Mouse (Mus musculus): Measurements from ENCODE around the gene Arhgap15.

The Arhgap15 gene

DNA sequence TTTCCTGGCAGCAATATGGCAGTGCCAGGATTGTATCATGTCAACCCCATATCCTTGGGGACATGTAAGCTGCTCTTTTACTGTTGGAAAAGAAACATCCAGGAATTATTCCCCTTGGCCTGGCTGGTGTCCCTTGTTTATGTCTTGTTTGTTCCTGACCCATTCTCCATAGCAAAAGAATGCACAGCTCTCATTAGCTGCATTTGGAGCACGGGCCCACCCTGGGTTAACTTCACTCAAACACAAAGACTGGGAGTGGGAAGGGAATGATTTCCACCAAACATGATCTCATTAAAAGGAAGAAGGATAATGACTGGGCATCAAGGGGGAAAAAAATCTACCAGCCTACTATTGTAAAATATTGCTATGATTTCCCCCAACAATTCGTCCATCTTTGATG lies 600.5 kb downstream of the Arhgap15 start:
- no peak for DNase-seq (ENCODE audit: low spot score in 2 of 2)

DNA sequence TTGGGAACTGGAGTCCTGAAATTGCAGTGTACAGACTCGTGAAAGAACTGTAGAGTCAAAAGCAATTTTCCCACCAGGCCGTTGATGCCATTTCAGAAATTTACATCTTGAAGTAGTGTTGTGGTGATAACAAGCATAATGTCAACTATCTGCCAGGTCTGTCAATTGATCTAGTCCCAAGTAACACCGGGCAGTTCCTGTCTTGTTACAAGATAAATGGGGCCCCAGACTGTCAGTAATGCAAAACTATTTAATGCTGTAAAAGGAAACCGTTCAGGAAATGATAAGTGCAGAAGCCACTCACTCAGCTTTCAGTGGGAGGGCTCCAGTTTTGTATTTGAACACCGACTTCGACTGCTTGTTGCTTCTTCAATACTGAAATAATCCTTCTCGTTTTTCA lies 604.3 kb downstream of the Arhgap15 start:
- DNase-seq (ENCODE audit: low spot score in 2 of 2), result no peak

- no peak for DNase-seq (ENCODE audit: low spot score in 2 of 2)
Measured at GRCm38 (mm10) chr2:44353594-44353993, 605.0 kb downstream of the Arhgap15 start.

GRCm38 (mm10) chr2:44354786-44355185 lies 606.2 kb downstream of the Arhgap15 start:
- no peak for DNase-seq (ENCODE audit: low spot score in 2 of 2)

GRCm38 (mm10) chr2:44355316-44355715 lies 606.7 kb downstream of the Arhgap15 start:
- DNase-seq (ENCODE audit: low spot score in 2 of 2), result no peak

- no peak for DNase-seq (ENCODE audit: low spot score in 2 of 2)
Measured at GRCm38 (mm10) chr2:44356248-44356886, 607.7 kb downstream of the Arhgap15 start.

DNA sequence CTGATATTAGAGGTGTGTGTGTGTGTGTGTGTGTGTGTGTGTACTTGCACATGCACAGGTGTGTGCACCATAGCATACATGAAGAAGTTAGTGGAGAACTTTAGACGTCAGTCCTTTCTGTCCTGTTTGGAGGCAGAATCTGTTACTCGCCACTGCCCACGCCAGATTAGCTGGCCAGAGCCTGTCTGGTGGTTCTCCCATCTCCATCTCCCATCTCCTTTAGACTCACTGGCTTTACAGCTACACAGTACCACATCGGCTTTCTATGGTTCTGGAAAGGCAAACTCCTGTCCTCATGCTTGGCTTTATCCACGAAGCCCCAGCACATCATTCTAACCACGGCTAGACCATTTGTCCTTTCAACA lies 608.2 kb downstream of the Arhgap15 start:
- no peak for DNase-seq (ENCODE audit: low spot score in 2 of 2)

- no peak for DNase-seq (ENCODE audit: low spot score in 2 of 2)
Measured at GRCm38 (mm10) chr2:44380225-44380624, 631.6 kb downstream of the Arhgap15 start.

DNA sequence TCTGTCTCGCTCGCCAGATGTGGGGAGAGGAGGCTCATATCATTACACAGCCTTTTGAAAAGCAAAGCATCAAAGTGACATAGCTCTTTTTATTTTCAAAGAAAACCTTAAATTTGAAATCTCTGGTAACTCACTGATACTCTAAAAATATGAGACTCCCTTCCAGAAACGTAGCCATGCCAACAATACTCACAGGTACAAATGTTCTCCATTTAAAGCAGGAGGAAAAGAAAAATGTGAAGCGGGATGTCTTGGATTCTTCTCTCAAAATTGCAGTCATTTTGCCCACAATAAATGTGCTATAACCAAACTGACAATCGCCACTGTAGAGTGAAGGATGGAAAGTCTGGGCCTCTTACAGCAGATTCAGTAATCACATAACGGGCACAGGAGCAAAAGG lies 635.9 kb downstream of the Arhgap15 start:
- no peak for DNase-seq (ENCODE audit: low spot score in 2 of 2)

GRCm38 (mm10) chr2:44389556-44389955 lies 640.9 kb downstream of the Arhgap15 start:
- DNase-seq (ENCODE audit: low spot score in 2 of 2), result no peak

- no peak for DNase-seq (ENCODE audit: low spot score in 2 of 2)
Measured at GRCm38 (mm10) chr2:44393789-44394188, 645.2 kb downstream of the Arhgap15 start.

GRCm38 (mm10) chr2:44394956-44395501 lies 646.4 kb downstream of the Arhgap15 start:
- no peak for DNase-seq (ENCODE audit: low spot score in 2 of 2)

- DNase-seq (ENCODE audit: low spot score in 2 of 2), result no peak
Measured at GRCm38 (mm10) chr2:44395577-44395976, 647.0 kb downstream of the Arhgap15 start.

- no peak for DNase-seq (ENCODE audit: low spot score in 2 of 2)
Measured at GRCm38 (mm10) chr2:44397209-44397608, 648.6 kb downstream of the Arhgap15 start.

DNA sequence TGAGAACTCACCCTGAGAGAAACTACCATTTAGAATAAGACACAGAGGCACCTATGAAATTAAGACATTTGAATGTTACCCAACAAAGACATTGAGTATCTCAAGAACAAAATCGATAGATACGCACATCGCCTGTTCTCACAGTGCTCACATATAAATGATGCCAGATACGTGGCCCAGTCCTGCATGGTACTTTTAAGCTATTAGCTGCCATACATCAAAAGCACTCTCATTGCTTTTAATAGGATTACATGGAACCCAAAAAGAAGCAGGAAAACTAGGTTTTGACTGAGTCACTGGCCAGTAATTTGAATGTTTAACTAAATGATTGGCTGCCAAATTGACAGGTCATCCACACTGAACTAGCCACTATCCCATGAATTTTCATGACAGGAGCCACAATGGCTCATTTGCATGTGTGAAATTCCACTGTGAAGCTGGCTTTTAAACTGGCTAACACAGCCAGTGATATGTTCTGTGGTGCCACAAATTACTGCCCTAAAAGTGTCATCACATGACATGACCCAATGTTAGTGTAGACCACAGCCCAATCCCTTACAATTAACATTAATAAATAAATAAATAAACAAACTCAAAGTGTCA lies 649.2 kb downstream of the Arhgap15 start:
- no peak for DNase-seq (ENCODE audit: low spot score in 2 of 2)

DNA sequence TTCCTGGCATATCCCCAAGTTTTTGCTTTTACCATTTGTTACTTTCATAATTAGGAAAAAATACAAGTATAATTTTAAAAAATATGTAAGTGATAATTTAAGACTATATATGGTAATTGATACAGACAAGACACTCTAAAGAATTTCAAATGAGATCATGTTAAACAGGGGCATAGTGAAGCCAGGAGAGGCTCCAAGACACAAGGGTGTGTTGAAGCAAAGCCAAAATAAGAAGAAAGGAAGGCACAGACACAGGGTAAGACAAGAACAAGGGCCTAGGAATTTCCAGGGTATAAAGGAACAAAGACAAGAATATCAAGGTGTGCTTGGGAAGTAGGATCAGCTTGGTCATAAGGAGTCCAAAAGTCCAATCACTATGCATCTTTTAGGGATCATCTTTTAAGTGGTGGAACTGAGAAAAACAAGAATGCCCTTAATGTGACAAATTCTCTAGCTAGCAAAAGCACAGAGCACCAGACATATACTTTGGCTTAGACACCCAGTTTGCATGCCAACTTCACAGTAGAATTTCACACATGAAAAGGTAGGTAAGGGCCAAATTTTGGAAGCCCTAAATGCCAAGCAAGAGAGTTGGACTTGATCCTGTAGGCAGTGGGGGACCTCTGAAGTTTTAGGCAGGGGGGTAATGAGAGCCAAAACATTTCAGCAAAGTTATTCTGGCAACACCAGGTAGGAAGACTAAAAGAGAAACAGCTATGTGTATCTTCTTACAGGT lies 650.7 kb downstream of the Arhgap15 start:
- no peak for DNase-seq (ENCODE audit: low spot score in 2 of 2)

- DNase-seq (ENCODE audit: low spot score in 2 of 2), result no peak
Measured at GRCm38 (mm10) chr2:44401704-44402422, 653.2 kb downstream of the Arhgap15 start.

GRCm38 (mm10) chr2:44411660-44412059 lies 663.0 kb downstream of the Arhgap15 start:
- no peak for DNase-seq (ENCODE audit: low spot score in 2 of 2)

- DNase-seq (ENCODE audit: low spot score in 2 of 2), result no peak
Measured at GRCm38 (mm10) chr2:44416331-44416730, 667.7 kb downstream of the Arhgap15 start.

DNA sequence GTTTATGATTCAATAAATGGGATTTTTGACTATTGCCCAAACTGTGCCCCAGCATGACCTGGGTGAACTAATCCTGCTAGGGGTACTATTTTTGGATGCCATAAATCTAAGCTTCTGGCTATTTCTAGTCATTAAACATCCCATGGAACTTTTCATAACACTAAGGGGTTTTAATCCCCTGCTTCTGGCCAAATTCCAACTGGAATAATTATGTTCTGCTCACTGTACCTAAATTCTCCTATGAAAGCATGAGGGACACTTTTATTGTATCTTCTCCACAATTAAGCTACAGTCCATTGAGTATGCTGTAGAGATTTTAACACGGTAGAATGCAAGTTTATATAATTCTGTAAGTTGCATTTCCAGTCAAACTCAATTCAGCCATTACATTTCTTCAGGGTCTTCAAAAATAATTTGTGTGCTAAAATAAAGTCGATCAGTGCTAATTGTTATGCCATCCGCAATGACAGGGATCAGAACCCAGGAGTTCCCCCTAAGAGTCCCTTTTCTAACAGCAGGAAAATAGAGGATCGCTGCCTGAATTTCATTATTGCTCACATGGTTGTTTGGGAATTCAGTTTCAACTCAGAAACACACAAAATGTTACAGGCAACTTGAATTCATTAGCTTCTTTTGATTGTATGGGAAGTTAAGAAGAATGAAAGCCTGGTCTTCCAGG lies 671.1 kb downstream of the Arhgap15 start:
- no peak for DNase-seq (ENCODE audit: low spot score in 2 of 2)

GRCm38 (mm10) chr2:44430521-44430920 lies 681.9 kb downstream of the Arhgap15 start:
- no peak for DNase-seq (ENCODE audit: low spot score in 2 of 2)

DNA sequence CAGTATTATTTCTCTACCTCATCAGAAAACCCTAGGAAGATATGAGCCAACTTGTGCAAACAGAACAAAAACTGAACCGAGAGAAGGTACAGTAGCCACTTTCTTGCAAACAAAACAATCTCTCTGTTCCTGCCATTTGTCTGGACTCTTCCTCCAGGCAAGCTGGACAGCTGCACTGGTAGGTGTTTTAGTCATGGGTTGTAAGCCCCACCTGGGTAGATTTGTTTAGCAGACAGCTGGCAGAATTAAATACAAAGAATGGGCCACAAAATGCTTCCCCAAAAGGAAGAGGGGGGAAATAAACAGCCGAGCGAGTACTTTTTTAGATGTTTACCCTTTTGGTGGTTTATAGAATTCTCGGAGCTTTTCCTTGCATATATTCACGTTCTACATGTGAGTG lies 688.0 kb downstream of the Arhgap15 start:
- no peak for DNase-seq (ENCODE audit: low spot score in 2 of 2)
